Mouse (Mus musculus) thymus, adult 2 months (tissue): Measurements from ENCODE around the gene Apbb2.

Experiments
- CTCF ChIP-seq: fragments of 200-500 bp; IDR thresholded peaks from 2 replicates; pipeline ENCODE4 v1.5.1; 2012; ENCODE audit warnings: mild to moderate bottlenecking, control low read depth, low read length, moderate library complexity, borderline replicate concordance; ENCODE audit not compliant: control insufficient read depth, poor library complexity, insufficient read depth; ENCODE audit errors: extremely low read depth
- POLR2A ChIP-seq: fragments of 200-500 bp; IDR thresholded peaks from 2 replicates; pipeline ENCODE4 v1.6.1; 2012; ENCODE audit warnings: mild to moderate bottlenecking, low read length, control low read depth, moderate library complexity; ENCODE audit not compliant: control insufficient read depth, poor library complexity, insufficient read depth; ENCODE audit errors: extremely low read depth

DNA sequence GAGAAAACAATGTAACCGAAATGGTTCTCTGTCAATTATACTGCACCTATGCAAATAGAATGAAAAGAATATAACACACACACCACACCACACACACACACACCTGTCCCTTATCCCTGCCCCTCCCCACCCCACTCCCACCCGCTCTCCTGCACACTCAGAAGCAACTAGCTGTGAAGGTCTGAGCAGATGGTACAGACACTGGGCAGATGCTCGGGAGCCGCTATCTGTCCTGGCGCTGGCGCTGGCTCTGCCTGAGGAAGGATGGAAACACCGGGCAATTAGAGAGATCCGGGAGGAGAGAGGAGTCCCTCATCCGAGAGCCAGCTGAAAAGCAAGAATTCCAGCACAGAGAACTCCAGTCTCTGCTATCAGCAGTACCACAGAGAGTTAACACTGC is 42.3 kb downstream of the Apbb2 start:
- TF ChIP-seq CTCF (no peak), POLR2A (no peak)
